Mouse (Mus musculus): ENCODE measurements around the gene Gbgt1.

- TF ChIP-seq EP300 (optimal IDR thresholded peaks at IDR 0.05) (no peak), CTCF (IDR thresholded peaks at IDR 0.05; ENCODE audit: low read depth) (peak; percentile 96)
These were observed 28.7 kb upstream of the Gbgt1 start, which contains the start of gene Mrps2 for GRCm38 (mm10) chr2:28467860-28468485.

Data from stomach, postnatal 0 days (tissue).